Mouse (Mus musculus) MEL (cell line): ENCODE results near the gene Spats2. TPM values are rescaled to one million over a fixed set of nuclear protein-coding genes. Genes with fewer than 3 reads are reported as not detected.

Experiments used
- DNase-seq: peaks from one replicate; pipeline ENCODE4 v3.0.0; 2011; ENCODE audit warnings: low read depth, low spot score
- H3K27ac ChIP-seq: 2 replicates; pipeline ENCODE4 v1.5.1; 2012; ENCODE audit warnings: low read depth, mild to moderate bottlenecking, control low read depth, low read length, moderate library complexity; ENCODE audit not compliant: control insufficient read depth
- H3K27me3 ChIP-seq, 2 experiments: fragments of 150-350 bp in 1 of 2; sonication (generic) in 1 of 2; 2 replicates each; pipeline ENCODE4 v1.6.1; 2012; ENCODE audit warnings: low read length in 2 of 2, mild to moderate bottlenecking in 2 of 2, improper control_type of control experiment in 1 of 2, moderate library complexity in 1 of 2; ENCODE audit not compliant: insufficient read depth in 2 of 2, control insufficient read depth in 1 of 2
- H3K36me3 ChIP-seq, 2 experiments: 2 replicates each; pipeline ENCODE4 v1.6.1; 2012 to 2014; ENCODE audit warnings: low read length in 2 of 2, improper control_type of control experiment in 1 of 2, inconsistent platforms in 1 of 2, mild to moderate bottlenecking in 1 of 2; ENCODE audit not compliant: insufficient read depth in 2 of 2, control insufficient read depth in 1 of 2
- H3K4me1 ChIP-seq, 2 experiments: fragments of 150-350 bp in 1 of 2; sonication (generic) in 1 of 2; 2 replicates each; pipeline ENCODE4 v1.6.1; 2012; ENCODE audit warnings: low read length in 2 of 2, improper control_type of control experiment in 1 of 2, mild to moderate bottlenecking in 1 of 2; ENCODE audit not compliant: insufficient read depth in 2 of 2, control insufficient read depth in 1 of 2
- H3K4me3 ChIP-seq, 2 experiments: fragments of 150-350 bp in 1 of 2; sonication (generic) in 1 of 2; 2 replicates each; pipeline ENCODE4 v1.5.1; 2012; ENCODE audit warnings: low read depth in 2 of 2, low read length in 2 of 2, mild to moderate bottlenecking in 2 of 2, moderate library complexity in 2 of 2, control low read depth in 1 of 2, improper control_type of control experiment in 1 of 2; ENCODE audit not compliant: control insufficient read depth in 1 of 2, insufficient read depth in 1 of 2
- H3K79me2 ChIP-seq: 2 replicates; pipeline ENCODE4 v1.6.1; 2012; ENCODE audit warnings: mild to moderate bottlenecking, low read length, moderate library complexity; ENCODE audit not compliant: control insufficient read depth, poor library complexity, insufficient read depth
- H3K9ac ChIP-seq: 2 replicates; pipeline ENCODE4 v1.6.1; 2012; ENCODE audit warnings: low read depth, mild to moderate bottlenecking, control low read depth, low read length, moderate library complexity; ENCODE audit not compliant: control insufficient read depth, poor library complexity, severe bottlenecking
- H3K9me3 ChIP-seq: fragments of 150-350 bp; sonication (generic); replicated peaks from 2 replicates; pipeline ENCODE4 v1.6.1; 2012; ENCODE audit warnings: mild to moderate bottlenecking, low read length, improper control_type of control experiment, moderate library complexity; ENCODE audit not compliant: insufficient read depth
- BHLHE40 ChIP-seq: IDR thresholded peaks from 2 replicates; pipeline ENCODE4 v1.6.1; 2012; ENCODE audit warnings: low read depth, mild to moderate bottlenecking, inconsistent platforms, low read length, improper control_type of control experiment, borderline replicate concordance
- CTCF ChIP-seq, 3 experiments: IDR thresholded peaks in 2 of 3; conservative IDR thresholded peaks in 1 of 3; 2 replicates each; pipeline ENCODE4 v1.5.1; 2011 to 2012; ENCODE audit warnings: low read length in 3 of 3, low read depth in 2 of 3, mild to moderate bottlenecking in 2 of 3, improper control_type of control experiment in 1 of 3, inconsistent platforms in 1 of 3, mixed read lengths in 1 of 3, moderate library complexity in 1 of 3; ENCODE audit not compliant: control insufficient read depth in 1 of 3, insufficient read depth in 1 of 3, poor library complexity in 1 of 3, severe bottlenecking in 1 of 3
- E2F4 ChIP-seq: IDR thresholded peaks from 2 replicates; pipeline ENCODE4 v1.6.1; 2011; ENCODE audit warnings: low read depth, low read length, improper control_type of control experiment, borderline replicate concordance
- EP300 ChIP-seq, 2 experiments: IDR thresholded peaks; 2 replicates each; pipeline ENCODE4 v1.6.1; 2011; ENCODE audit warnings: improper control_type of control experiment in 2 of 2, low read length in 2 of 2, low read depth in 1 of 2, mild to moderate bottlenecking in 1 of 2
- ETS1 ChIP-seq: IDR thresholded peaks from 2 replicates; pipeline ENCODE4 v1.6.1; 2012; ENCODE audit warnings: low read depth, mild to moderate bottlenecking, inconsistent platforms, low read length, improper control_type of control experiment, moderate library complexity
- KAT2A ChIP-seq: conservative IDR thresholded peaks from 2 replicates; pipeline ENCODE4 v1.6.1; 2012; ENCODE audit warnings: low read depth, low read length, improper control_type of control experiment, inconsistent platforms
- MAFK ChIP-seq: IDR thresholded peaks from 2 replicates; pipeline ENCODE4 v1.6.1; 2011; ENCODE audit warnings: low read depth, mild to moderate bottlenecking, low read length, improper control_type of control experiment, borderline replicate concordance
- MXI1 ChIP-seq: IDR thresholded peaks from 2 replicates; pipeline ENCODE4 v1.6.1; 2011; ENCODE audit warnings: mild to moderate bottlenecking, low read depth, low read length, improper control_type of control experiment
- MYB ChIP-seq: IDR thresholded peaks from 2 replicates; pipeline ENCODE4 v1.6.1; 2011; ENCODE audit warnings: mild to moderate bottlenecking, low read depth, low read length, improper control_type of control experiment
- MYC ChIP-seq: IDR thresholded peaks from 2 replicates; pipeline ENCODE4 v1.6.1; 2011; ENCODE audit warnings: low read depth, mild to moderate bottlenecking, low read length, improper control_type of control experiment, moderate library complexity
- NELFE ChIP-seq: IDR thresholded peaks from 2 replicates; pipeline ENCODE4 v1.6.1; 2011; ENCODE audit warnings: low read depth, low read length, improper control_type of control experiment
- POLR2AphosphoS5 ChIP-seq: IDR thresholded peaks from 2 replicates; pipeline ENCODE4 v1.6.1; 2012; ENCODE audit warnings: low read depth, borderline replicate concordance, mild to moderate bottlenecking, inconsistent platforms, low read length, moderate library complexity, mixed read lengths
- RCOR1 ChIP-seq: IDR thresholded peaks from 2 replicates; pipeline ENCODE4 v1.6.1; 2012; ENCODE audit warnings: low read depth, mild to moderate bottlenecking, inconsistent platforms, low read length, improper control_type of control experiment
- SMC3 ChIP-seq: IDR thresholded peaks from 2 replicates; pipeline ENCODE4 v1.6.1; 2011; ENCODE audit warnings: low read depth, low read length, improper control_type of control experiment
- UBTF ChIP-seq: IDR thresholded peaks from 2 replicates; pipeline ENCODE4 v1.6.1; 2012; ENCODE audit warnings: low read depth, mild to moderate bottlenecking, inconsistent platforms, low read length, improper control_type of control experiment, moderate library complexity, borderline replicate concordance; ENCODE audit not compliant: insufficient read depth
- polyA plus RNA-seq, 2 experiments: library from polyadenylated mRNA; stranded (reverse) in 1 of 2; unstranded in 1 of 2; fragments of >175 nt in 1 of 2; fragments of >200 nt in 1 of 2; gene quantifications; 2 replicates each; pipeline versions ENCODE4 v1.2.1 to v1.2.4; 2012; ENCODE audit warnings: low replicate concordance in 2 of 2, low read depth in 1 of 2; ENCODE audit not compliant: insufficient read length in 2 of 2, insufficient read depth in 1 of 2, missing spikeins in 1 of 2
- total RNA-seq: library from RNA; depleted of rRNA; stranded (reverse); fragments of 300-350 nt; gene quantifications from 2 replicates; pipeline ENCODE4 v1.2.3, GENCODE M21; 2012

Gene Spats2
- total and polyA plus RNA-seq, 3 experiments, result 8.2 to 24.5 TPM; not detected in 1

- no peak overlapping the region for H3K9ac ChIP-seq
- peaks cover 2% of the 10 kb centered on the region; the same call in 1 of the 2 replicates for H3K9me3 ChIP-seq
- no peaks in the 10 kb centered on the region for H3K36me3 ChIP-seq
- H3K4me3 ChIP-seq, result no peak overlapping the region
- TF ChIP-seq E2F4 (no peak), EP300 (IDR thresholded peaks at IDR 0.05; ENCODE audit: low read depth in 1 of 2, low read length in 2 of 2) (no peak), SMC3 (no peak), UBTF (no peak), MYC (no peak)
- H3K4me1 ChIP-seq, result no peaks in the 10 kb centered on the region
- no peak overlapping the region for H3K27ac ChIP-seq
- no peaks in the 10 kb centered on the region for H3K79me2 ChIP-seq
- H3K27me3 ChIP-seq, result 0 out of 4 replicates have a peak, but pooled peaks cover 0 to 2% of the 10 kb centered on the region in 2 experiments
- no peak for DNase-seq
Observed at GRCm38 (mm10) chr15:99163512-99164365, 38.0 kb downstream of the Spats2 start.

DNA sequence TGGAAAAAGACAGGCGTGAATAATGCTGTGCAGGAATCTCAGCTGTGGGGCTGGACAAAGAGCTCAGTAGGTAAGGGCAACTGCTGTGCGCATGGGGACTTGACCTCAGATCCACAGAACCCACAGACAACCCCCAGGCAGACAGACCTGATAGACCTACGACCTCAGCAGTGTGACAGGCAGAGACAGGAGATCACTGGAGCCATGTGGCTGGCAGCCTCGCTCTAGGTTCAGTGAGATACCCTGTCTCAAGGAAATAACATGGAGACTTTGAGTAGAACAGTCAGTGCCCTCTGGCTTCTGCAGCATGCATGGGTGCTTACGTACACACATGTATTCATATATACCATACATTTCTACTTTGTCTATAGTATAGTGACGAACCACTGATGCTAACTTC lies 46.4 kb downstream of the Spats2 start:
- no peak overlapping the region for H3K9ac ChIP-seq
- no peaks in the 10 kb centered on the region for H3K9me3 ChIP-seq
- no peak overlapping the region for H3K4me3 ChIP-seq
- 0 out of 4 replicates have a peak, but pooled peaks cover 0 to 2% of the 10 kb centered on the region in 2 experiments for H3K27me3 ChIP-seq
- H3K4me1 ChIP-seq, result no peaks in the 10 kb centered on the region
- DNase-seq, result no peak
- no peak overlapping the region for H3K27ac ChIP-seq
- TF ChIP-seq NELFE (no peak), E2F4 (no peak), MXI1 (no peak), EP300 (IDR thresholded peaks at IDR 0.05; ENCODE audit: low read depth in 1 of 2, low read length in 2 of 2) (no peak), KAT2A (no peak), RCOR1 (no peak), MYB (no peak), ETS1 (no peak), POLR2AphosphoS5 (no peak), MAFK (no peak)
- TF ChIP-seq, all 39 proteins: peak for 0
- H3K79me2 ChIP-seq, result no peaks in the 10 kb centered on the region
- H3K36me3 ChIP-seq, result no peaks in the 10 kb centered on the region

- Histone ChIP-seq H3K4me3 (no peak overlapping the region), H3K36me3 (no peaks in the 10 kb centered on the region), H3K79me2 (no peaks in the 10 kb centered on the region), H3K9ac (no peak overlapping the region), H3K27ac (no peak overlapping the region), H3K9me3 (no peaks in the 10 kb centered on the region), H3K27me3 (peaks cover 0 to 2% of the 10 kb centered on the region in 2 experiments; a peak in 2 of 4 replicates), H3K4me1 (peaks cover 0 to 1% of the 10 kb centered on the region in 2 experiments; a peak in 1 of 4 replicates)
- peak; percentile 13 to 44 (median 14); a peak in 3 of 6 replicates for TF ChIP-seq CTCF (IDR thresholded peaks at IDR 0.05 in 2 of 3, conservative IDR thresholded peaks at IDR 0.05 in 1 of 3; ENCODE audit: control insufficient read depth in 1 of 3, insufficient read depth in 1 of 3, low read depth in 2 of 3, low read length in 3 of 3, poor library complexity in 1 of 3, severe bottlenecking in 1 of 3)
- TF ChIP-seq BHLHE40, result no peak
- no peak for TF ChIP-seq ETS1
- peak; percentile 39 for DNase-seq
Observed at GRCm38 (mm10) chr15:99179639-99180038, 53.9 kb downstream of the Spats2 start.
